Mouse (Mus musculus): Measurements from ENCODE around the gene Trmt13.

The Trmt13 gene

DNA sequence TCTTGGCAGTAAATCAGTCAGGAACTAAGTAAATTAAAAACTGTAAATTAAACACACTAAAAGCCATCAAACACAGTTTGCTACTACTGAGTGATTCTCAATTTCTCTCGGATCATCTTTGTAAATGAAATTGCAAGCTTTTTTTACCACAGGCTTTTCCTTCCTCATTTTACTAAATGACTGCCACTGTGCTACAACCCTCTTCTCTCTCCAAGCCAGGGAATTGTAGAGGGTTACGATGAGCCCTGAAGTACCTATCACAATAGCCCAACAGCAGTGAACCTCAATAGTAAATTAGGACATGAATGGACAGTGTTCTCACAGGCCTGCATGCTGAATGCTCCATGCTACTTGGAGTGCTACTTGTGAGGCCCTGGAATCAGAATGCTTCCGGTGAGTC lies 19.7 kb upstream of the Trmt13 start:
- 71% methylated on average over 3 of the region's 3 CpGs for WGBS

DNA sequence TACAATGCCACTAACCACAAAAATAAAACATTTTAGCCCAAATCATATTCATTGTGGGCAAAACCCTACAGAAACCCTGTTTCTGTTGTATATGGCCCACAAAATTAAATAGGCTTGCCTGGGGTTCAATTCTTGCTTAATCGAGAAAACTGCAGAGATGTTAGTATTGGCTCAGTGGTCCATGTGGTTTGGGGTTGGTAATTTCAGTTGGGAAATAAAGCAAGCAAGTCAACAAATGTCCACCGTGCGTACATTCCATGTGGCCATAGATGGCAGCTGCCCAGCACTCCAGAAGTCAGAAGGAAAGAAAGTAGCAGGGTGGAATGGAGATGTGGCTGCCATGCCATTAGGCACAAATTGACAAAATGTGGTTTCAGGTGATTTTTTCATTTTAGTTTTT lies 18.6 kb upstream of the Trmt13 start:
- WGBS, result 83% methylated on average over 3 of the region's 3 CpGs

DNA sequence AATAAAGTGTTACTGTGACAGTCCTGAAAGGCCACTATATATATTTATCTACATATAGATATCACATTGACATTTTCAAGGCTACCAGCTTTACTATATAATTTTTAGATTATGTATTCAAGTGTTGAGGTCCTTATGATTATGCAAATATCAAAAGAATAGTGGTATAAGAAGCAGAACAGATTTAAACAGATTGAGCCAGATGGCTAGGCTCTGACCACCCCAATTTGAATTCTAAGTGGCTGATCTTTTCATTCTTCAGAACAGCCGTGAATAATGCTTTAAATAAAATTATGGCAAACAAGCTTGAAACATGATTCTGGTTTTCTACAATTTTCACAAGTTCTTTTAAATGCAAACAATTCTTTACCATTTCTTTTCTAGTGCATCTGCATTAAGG lies 17.1 kb upstream of the Trmt13 start:
- 42% methylated on average over 1 of the region's 1 CpGs for WGBS

DNA sequence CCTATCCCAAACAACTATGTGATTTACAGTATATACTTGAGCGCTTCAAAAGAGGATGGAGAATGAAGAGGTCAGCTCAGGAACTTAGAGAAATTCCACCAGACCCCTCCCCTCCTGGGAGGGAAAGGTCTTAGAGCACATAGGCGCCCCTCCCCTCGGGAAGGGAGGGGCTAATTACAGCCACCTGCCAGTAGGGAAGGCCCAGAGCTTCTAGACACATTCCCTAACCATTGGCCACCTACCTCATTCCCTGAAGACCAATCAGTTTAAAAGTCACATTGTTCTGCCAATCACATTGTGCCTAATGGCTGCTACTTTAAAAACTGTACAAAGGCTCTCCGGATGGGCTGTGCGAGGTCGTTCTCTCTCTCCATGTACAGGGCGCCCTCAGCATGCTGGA lies 8.3 kb upstream of the Trmt13 start:
- 94% methylated on average over 7 of the region's 7 CpGs for WGBS

DNA sequence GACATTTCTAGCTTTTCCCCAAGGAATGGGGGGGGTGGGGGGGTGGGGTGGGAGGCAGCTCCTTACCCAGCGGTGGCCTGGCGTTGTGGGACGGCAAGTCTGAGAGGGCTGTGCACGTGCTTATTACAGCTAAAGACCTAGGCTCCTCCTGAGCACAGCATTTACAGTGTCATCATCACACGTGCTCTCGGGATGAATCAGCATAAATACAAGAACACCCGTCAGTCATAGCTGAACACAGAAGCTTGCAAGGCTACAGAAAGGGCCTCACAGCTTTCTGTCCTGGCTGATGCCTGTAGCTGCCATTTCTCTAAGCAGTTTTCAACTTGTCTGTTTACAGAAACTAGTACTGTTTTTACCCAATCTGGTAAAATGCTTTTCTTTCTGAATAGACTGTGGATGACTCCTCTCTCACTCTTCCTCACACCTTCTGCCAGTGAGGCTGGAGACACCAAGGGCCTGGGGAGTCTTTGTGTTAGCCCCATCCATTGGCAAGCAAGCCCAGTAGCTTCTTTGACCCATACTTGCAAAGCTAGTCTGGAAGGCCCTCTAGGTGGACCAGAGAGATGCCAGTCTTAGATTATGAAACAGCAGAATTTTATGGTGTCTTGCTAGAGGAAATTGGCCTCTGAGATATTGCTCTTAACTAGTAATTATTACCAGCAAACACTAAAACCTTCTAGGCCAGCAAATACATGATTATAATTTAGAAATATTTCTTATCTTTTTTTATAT lies 6.4 kb upstream of the Trmt13 start:
- WGBS, result 70% methylated on average over 7 of the region's 7 CpGs

DNA sequence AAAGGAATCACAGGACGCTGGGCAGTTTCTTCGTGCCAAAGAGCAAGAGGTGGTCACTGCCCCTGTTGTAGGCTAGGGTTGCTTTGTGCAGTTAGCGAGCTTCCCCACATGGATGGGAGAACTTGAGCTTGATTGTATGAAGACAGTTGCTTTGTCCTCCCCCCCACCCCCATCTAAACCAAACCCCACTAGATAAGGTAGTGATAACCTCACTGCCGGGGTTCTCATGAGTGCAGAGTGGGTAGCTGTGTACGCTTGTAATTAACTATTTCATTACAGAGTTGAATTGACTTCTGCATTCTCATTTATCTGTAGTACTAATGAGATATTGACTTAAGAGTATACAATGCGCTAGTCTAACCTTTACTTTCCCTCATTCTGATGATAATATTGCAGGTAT lies 4.5 kb upstream of the Trmt13 start:
- 71% methylated on average over 6 of the region's 6 CpGs for WGBS

DNA sequence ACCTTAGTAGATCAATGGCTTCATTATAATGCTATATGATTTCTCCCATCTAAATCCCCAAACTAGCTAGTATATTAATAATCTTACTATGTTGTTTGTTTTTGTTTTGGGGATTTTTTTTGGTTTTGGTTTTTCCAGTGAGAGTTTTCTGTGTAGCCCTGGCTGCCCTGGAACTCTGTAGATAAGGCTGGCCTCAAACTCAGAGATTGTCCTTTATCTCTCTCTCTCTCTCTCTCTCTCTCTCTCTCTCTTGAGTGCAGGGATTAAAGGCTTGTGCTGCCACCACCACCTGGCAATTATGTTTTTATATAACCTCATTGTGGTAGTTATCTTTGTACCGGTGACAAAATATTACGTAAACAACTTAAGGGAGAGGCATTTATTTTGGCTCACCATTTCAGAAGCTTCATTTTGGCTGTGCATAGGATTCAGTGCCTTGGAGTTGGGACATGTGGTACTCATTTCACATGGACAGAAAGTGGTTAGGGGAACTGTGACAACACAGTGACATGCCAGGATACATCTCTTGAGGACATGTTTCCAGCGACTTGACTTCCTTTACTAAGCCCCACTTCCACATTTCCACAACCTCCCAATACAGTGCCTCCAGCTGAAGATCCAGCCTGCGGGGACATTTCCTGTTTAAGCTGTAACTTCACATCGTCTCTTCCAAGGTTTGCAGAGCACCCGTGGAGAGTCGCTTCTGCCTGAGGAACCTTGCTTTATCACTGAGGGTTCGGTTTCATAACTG lies 1.1 kb upstream of the Trmt13 start:
- 81% methylated on average over 8 of the region's 8 CpGs for WGBS

DNA sequence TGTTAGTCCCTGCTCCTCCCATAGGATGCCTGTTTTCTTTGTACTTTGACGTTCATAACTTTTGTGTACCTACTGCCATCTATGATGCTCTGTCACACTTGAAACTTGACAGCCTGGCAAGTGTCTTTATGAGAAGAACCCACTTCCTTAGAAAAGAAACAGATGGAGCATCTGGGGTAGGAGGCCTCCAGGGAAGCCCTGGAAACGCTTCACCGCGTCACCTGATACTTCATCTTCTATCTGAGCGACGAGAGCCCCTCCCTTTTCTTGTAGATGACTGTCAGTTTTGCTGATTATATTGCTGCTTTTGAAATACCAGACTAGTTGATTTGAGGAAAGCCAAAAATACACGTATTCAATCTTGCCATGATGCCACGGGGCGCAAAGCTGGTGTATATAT lies 9.8 kb downstream of the Trmt13 start:
- WGBS, result 60% methylated on average over 9 of the region's 9 CpGs

DNA sequence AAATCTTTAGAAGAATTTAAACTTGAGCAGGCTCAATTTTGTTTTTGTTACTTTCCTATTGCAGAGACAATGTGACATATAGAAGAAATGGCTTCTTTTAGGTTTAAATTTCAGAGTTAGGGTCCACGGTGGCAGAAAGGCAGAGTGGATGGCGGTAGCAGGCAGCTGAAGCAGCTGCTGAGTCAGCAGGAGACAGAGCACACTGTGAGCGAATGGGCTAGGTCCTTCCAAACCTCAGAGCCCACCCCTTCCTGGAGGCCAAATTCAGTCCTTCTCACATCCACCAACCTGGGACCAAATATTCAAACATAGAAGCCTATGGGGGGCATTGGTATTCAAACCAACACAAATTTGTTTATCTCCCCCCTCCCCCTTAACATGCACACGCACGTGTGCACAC lies 12.6 kb downstream of the Trmt13 start:
- 88% methylated on average over 5 of the region's 5 CpGs for WGBS

DNA sequence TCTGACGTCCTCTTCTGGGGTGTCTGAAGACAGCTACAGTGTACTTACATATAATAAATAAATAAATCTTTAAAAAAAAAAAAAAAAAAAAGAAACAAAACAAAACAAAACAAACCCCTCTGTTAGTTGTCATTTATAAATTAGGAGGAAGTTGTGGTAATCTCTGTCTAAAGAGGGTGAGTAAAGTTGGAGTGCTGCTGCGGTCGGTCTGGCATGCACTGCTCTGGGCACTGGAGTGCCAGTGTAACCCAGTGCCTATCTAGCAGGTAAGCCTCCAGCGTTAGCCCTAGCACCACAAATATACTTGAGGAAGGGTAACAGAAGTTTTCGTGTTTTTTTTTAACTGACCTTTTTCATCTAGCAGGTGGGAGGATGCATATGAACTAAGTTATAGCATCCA lies 13.4 kb downstream of the Trmt13 start:
- 85% methylated on average over 5 of the region's 5 CpGs for WGBS

DNA sequence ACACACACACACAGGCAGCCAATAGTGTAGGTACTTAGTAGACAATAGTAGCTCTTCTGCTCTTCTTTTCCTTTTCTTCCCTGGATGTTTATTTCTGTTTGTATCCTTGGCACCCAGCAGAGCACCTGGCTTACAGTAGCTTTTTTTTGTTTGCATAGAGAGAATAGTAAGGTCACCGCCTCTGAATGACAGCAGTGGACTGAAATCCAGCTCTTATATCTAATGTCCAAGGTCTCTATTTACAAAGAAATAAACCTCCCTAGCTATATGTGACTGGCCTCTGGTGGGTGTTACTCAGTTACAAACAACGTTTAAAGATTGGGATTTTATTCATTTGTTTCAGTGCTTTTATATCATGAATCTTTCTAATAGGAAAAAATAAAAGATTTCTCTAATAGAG lies 14.7 kb downstream of the Trmt13 start:
- 74% methylated on average over 2 of the region's 2 CpGs for WGBS

DNA sequence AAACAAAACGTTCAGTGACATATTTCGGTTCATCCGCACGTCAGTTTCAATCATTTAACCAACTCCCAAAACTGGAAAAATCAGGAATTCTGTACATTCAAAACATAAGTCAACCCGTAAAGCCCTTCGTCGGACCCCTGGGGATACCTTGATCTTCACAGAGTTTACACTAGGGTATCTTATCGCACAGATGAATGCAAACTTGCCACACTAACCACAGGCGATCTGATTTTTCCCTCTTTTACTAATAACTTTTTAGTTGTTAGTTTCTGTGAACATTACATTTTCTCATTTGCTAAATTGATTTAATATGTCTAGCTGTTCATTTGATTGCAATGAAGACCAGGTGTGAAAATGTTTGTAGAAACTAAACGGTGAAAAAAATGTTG lies 18.8 kb downstream of the Trmt13 start:
- 8% methylated on average over 10 of the region's 10 CpGs for WGBS

DNA sequence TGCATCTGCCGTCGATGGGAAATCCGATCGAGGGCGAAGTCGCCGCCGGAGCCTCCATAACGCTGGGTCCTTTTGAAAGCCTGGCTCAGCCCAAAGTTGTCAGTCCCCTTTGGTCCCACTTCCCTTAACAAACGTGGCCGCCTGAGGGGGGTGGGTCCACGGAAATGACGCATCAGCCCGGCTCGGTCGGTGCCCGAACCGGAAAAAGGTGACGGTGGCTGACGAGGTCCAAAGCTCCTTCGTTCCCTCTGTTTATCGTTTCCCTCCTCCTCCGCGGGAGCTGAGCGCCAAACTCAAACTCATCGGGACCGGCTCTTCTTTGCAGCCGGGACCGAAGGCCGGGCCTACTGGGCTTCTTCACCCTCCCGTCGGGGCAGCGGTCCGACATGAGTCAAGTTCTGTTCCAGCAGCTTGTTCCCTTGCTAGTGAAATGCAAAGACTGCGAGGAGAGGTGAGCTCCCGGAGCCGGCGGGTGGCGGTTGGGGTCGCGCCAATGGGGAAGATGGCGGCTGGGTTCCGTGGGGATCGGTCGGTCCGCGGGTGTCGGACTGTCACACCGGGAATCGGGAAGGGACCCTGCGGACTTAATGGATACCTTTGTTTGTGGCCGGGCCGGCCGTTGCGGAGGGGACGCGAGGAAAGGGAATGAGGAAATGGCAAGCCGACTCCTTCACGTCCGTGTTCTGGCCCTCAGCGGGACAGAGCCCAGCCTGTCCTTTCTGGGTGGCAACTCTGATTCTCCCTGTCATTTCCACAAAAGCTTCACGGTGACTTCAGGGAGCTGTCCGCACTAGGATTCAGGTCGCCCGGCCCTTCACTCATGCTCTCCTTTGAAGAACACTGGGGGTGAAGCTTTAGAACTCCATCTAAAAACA lies 19.4 kb downstream of the Trmt13 start, which contains the start of gene Sass6:
Gene Sass6 (plus strand): TSS at position 255 of the 875 bp plus-strand sequence.
- under 1% methylated on average over 65 of the region's 65 CpGs for WGBS

DNA sequence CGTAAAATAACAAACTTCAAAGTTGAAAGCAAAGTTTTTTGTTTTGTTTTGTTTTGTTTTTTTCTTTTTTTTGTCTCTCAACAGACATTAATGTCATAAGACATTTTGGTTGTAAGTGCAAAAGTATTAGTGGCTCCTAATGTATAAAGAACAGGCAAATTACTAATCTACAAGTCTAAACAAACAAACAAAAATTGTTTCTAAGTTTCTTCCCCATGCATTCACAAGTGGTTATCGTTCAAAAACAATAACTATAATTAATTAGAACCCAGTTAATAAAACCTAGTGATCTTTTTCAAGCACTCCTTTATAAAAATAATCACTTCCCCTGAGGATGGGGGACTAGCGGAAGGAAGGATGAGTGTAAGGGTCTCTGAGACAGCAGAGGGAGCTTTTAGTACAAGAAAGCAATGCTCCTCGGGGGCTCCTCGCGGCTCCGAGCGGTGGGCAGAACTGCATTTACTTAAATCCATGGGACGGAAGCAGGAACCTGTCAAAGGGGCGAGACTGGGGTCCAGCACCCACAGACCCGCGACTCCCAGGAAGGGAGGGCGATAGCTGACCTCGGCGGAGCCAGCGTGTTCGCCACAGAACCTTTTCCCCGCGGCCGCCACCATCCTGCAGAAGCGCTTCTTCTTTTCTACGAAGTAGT lies 20.2 kb downstream of the Trmt13 start:
- WGBS, result 2% methylated on average over 22 of the region's 22 CpGs

DNA sequence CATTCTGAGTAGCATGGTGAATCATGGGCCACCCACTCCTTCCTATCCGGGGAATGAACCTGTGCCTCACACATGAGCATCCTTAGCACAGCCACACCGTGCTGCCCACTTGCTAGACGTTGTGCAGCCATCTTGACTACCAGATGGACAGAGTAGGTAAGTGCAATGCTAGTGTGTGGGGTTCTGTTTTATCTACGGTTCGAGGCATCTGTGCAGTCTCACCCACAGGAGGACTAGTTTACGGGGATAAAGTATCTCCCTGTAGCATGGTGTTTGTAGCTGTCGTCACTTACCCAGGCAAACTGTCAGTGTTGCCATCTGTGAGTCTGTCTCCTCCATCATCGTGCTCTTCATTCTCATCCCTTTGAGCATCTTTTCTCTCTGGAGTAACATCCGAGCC lies 32.2 kb downstream of the Trmt13 start:
- WGBS, result 64% methylated on average over 9 of the region's 9 CpGs

DNA sequence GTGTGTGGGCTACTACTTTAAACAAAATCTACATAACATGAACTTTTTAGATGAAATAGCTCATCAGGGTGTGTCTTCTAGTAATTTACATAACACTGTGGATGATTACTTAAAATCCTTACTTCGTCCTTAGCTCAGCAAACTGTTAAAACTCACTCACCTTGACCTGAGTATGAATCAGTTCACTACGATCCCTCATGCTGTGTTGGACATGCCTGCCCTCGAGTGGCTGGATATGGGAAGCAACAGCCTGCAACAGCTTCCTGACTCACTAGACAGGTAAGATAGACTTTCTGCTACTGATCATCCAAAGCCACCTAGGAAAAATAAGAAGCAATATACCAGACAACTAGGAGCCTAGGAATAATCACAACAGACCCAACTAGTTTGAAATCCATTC lies 37.1 kb downstream of the Trmt13 start:
- 61% methylated on average over 3 of the region's 3 CpGs for WGBS

DNA sequence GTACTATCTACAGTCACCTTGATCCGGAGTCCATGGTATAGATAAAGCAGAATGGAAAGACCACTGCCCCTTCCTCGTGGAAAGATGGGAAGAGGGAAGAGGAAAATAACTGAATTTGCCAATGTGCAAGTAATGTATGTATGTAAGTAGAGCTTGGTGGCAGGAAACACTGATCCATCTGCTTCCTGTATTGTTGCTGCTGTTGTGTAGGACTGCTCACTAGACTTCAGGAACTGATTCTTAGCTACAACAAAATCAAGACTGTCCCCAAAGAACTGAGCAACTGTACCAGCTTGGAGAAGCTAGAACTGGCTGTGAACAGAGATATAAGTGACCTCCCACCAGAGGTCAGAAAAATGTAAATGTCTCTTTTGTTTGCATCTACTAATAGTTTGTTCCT lies 43.8 kb downstream of the Trmt13 start:
- WGBS, result 71% methylated on average over 2 of the region's 2 CpGs

DNA sequence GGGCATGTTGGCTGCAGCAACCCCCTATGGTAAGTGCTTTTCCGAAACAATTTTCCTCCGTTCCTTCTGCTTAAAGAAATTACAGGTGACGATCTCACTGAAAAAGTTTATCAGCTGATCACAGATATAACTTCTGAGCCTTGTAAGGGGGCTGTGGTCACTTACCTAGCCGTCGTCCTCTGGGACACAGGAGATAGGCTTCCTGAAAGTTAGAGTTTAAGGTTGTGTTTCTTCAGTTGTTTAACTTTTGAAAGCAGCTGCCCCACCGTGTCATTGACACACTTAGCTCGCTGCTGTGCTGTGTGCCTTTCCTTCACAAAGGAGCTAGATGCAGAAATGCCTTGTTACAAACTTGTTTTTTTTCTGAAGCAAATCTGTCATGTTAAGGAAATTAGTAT lies 51.3 kb downstream of the Trmt13 start:
- 78% methylated on average over 7 of the region's 7 CpGs for WGBS

DNA sequence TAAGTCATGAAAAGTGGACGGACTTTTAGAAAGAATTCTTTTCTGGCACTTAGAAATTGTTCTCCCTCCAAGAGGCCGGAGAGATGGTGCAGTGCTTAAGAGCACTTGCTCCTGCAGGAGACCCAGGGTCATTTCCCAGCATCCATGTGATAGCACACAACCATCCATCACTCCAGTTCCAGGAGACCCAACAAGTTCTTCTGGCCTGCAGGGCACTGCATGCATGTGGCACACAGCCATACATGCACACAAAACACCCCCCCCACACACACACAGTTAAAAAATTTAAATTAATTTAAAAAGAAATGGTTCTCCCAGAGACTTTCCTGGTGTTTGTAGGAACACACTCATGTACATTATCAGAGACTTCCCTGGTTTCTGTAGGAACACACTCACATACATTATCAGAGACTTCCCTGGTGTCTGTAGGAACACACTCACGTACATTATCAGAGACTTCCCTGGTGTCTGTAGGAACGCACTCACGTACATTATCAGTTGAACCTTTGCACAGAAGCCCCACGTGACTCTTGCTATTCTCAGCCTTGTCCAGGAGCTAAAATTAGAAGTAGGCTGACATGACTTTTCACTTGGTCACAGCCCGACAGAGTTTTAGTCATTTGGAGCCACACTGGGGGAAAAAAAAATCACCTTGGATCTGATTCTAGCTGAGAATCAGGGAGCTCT lies 51.8 kb downstream of the Trmt13 start, which contains the start of gene Lrrc39:
Gene Lrrc39 (plus strand): TSS at position 566 of the 687 bp plus-strand sequence.
- WGBS, result 73% methylated on average over 7 of the region's 7 CpGs

DNA sequence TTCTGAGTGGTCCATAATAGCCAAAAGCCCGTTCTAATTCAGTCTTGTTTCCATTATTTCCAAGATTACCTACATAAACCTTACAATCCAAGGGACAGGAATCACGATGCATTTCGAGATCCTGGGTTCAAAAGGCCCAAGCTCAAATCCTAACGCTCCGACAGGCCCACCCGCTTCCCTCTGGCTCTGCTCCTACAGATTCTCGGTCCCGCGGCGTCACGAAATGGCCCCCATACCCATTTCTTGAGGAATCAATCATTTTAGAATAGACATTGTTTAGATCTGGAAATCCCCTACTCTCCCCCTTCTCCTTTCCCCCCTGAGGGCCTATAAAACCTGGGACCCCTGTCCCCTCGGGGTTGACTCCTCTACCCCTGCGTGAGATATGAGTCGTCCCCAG lies 53.1 kb downstream of the Trmt13 start:
- WGBS, result 96% methylated on average over 14 of the region's 14 CpGs

DNA sequence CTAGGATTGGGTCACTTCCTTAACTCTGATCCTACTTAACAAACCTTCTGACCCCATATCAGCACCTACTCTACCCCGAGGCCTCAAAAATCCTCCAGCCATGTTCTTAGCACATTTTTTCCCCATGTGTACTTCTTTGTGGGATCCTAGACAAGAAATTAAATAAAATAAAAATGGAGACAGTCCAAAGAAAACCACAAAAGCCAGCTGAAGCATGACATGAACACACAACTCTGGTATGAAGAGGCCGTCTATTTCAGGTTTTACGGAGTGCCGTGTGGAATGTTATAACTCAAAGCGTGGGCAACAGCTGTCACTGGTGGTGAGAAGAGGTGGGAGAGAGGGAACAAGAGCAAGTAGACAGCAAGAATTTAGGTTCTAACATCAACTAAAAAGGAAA lies 63.0 kb downstream of the Trmt13 start:
- 60% methylated on average over 5 of the region's 5 CpGs for WGBS
